Mouse (Mus musculus) layer of hippocampus, adult 2 months (tissue): ENCODE measurements around the gene Pdgfra. TPM values are rescaled to one million over a fixed set of nuclear protein-coding genes. Genes with fewer than 3 reads are reported as not detected.

Experiments
- DNase-seq, 2 experiments: peaks; one replicate each; pipeline ENCODE4 v3.0.0; 2022; ENCODE audit warnings: low spot score in 2 of 2
- H3K27ac ChIP-seq: fragments of 200-600 bp; 2 replicates; pipeline ENCODE4 v1.8.1; 2022
- H3K4me3 ChIP-seq: fragments of 200-600 bp; 2 replicates; pipeline ENCODE4 v1.8.1; 2022; ENCODE audit warnings: mild to moderate bottlenecking
- CTCF ChIP-seq: fragments of 200-600 bp; conservative IDR thresholded peaks from 2 replicates; pipeline ENCODE4 v1.8.1; 2022; ENCODE audit warnings: antibody characterized with exemption, mild to moderate bottlenecking, moderate library complexity
- total RNA-seq, 2 experiments: library from RNA; stranded (reverse); gene quantifications; 2 replicates each; pipeline ENCODE4 v1.2.3; 2021

Pdgfra gene
- total RNA-seq, 2 experiments from 2014 or later = 40.4 to 40.5 TPM

DNA sequence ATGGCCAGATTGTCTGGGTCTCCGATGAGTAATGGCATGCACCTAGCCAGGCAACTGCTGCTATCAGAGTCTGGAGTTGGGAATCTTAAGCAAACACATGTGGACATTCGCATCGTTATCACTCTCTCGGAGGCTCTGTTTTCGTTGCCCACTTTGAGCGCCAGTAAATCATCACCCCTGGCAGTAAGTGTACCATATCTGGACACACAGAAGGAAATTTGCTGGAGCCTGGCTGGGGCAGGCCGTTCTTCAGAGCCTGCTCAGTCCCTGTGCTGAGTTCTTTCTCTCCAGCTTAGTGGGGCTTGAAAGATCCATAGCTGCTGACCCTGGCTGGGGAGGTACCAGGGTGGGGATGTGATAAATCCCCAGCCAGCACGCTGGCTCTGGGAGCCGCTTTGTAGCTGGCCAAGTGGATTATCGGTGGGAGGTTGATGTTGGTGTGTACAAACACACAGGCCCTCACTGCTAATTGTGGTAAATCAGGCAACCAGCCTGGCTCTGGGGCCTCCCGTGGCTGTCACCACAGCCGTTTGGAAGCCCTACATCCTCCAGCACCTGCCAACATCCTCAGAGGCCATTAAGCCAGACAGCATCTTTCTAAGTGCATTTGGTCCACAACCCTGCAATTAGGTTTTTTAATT, 8.6 kb downstream of the Pdgfra start:
- Histone ChIP-seq H3K27ac (no peak overlapping the region), H3K4me3 (no peak overlapping the region)
- TF ChIP-seq CTCF = no peak
- no peak for DNase-seq

DNA sequence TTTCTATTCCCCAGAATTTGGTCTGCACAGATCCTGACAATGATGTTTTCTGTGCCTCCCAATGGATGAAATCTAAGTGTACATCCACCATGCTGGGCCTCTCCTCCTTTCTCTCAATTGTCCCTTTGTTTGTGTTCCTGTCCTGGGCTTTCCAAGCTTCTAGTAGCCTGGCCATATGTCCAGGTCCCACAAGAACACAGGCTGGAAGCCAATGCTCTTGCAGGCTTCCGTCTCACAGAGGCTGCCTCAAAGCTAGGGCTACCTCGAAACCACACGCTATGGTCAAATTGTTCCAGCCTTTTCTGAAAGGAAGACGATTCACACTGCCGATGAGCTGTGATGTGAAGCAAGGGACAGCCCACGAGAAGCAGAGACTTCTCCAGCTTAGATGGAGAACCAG, 9.5 kb downstream of the Pdgfra start:
- DNase-seq = no peak
- no peak overlapping the region for H3K4me3 ChIP-seq
- H3K27ac ChIP-seq = no peak overlapping the region
- TF ChIP-seq CTCF = no peak

DNA sequence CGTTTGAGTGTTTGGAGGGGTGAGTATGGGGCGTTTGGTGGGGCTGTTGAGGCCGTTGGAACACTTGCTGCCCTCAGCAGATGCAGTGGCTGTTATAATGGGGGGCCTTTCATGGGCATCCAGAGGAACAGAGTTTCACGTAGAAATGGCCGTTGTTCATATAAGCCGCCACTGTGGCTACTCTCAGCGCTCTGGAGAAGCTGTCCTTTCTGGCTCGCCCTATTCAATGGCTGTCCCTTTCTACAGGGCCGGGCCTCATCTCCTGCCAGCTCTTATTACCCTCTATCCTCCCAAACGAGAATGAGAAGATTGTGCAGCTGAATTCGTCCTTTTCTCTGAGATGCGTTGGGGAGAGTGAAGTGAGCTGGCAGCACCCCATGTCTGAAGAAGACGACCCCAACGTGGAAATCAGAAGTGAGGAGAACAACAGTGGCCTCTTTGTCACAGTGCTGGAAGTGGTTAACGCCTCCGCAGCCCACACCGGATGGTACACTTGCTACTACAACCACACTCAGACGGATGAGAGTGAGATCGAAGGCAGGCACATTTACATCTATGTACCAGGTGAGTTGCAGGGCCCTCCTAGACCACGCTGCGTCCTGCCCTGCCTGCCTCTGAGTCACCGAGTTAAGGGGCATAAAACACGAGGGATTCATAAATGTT, 11.3 kb downstream of the Pdgfra start:
- TF ChIP-seq CTCF = no peak
- no peak for DNase-seq
- Histone ChIP-seq H3K4me3 (no peak overlapping the region), H3K27ac (no peak overlapping the region)

DNA sequence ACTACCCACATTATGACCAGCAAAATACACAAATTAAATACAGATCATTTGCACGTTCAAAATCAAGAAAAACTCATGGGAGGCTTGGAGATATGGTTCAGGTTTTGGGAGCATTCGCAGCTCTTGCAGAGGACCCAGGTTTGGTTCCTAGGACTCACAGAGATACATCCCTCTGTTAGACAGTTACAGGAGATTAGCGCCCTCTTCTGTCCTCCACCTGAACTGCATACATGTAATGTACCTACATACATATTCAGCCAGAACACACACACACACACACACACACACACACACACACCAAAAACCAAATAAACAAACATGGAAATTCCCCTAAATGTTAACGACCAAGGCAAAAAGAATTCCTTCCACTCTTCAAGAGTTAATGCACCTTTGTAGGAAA, 12.6 kb downstream of the Pdgfra start:
- DNase-seq = no peak
- no peak overlapping the region for H3K27ac ChIP-seq

DNA sequence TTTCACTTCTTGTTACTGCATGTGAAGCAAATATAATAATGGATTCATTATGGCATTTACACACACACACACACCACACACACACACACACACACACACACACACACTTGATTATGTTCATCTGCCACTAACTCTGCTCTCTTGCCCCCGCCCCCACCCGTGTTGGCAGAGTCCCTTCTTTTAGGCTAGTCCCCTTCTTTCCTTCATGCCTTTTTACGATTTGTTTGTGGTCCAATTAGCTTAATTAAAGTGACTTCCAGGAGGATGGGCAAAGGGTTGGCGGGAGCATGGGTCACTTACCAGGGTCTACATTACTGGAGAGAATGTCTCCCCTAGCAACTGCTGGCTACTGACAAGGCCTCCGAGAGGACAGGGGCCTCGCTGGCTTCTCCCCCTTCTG, 17.7 kb downstream of the Pdgfra start:
- H3K4me3 ChIP-seq = no peak overlapping the region
- no peak for TF ChIP-seq CTCF
- DNase-seq = no peak
- H3K27ac ChIP-seq = no peak overlapping the region

More for the DNA sequence above, 12.6 kb downstream of the Pdgfra start:
- H3K4me3 ChIP-seq = no peak overlapping the region
- TF ChIP-seq CTCF = peak; percentile 50

DNA sequence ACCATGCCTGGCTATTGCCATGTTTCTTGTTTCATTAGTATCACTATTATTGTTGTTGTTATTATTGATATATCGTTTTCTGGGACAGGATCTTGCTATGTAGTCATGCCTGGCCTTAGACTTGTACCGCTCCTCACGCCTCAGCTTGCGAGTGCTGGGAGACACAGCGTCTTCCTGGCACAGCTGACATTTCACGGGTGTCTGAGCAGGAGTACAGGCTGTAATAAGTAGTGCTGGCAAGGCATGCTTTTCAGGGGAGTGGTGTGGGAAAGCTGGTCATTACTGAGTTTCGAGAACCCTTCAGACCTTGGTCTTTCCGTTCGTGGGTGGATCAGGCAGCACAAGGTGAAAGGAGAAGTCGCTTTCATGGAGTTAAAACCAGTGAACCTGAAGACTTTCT, 19.8 kb downstream of the Pdgfra start:
- TF ChIP-seq CTCF = no peak
- no peak overlapping the region for H3K27ac ChIP-seq
- DNase-seq = no peak
- H3K4me3 ChIP-seq = no peak overlapping the region

DNA sequence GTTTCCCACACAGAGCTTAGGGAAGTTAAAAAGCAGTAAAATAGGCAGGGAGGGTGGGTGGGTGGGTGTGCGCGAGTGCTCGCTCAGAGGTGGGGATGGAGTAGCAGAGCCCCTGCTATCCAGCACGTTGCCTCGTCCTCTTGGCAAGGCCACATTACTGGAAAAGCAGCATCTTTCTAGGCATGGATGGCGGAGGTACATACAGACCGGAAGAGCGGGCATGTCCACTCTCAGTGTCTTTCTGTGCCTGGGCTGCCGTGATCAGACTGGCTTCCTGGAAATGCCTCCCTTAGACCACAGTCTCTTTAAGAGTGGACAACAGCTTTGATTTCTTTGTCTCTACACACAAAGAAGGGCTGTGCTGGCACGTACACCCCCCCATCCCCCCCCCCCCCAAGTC, 27.2 kb downstream of the Pdgfra start:
- H3K27ac ChIP-seq = no peak overlapping the region
- DNase-seq = no peak
- TF ChIP-seq CTCF = no peak
- no peak overlapping the region for H3K4me3 ChIP-seq

DNA sequence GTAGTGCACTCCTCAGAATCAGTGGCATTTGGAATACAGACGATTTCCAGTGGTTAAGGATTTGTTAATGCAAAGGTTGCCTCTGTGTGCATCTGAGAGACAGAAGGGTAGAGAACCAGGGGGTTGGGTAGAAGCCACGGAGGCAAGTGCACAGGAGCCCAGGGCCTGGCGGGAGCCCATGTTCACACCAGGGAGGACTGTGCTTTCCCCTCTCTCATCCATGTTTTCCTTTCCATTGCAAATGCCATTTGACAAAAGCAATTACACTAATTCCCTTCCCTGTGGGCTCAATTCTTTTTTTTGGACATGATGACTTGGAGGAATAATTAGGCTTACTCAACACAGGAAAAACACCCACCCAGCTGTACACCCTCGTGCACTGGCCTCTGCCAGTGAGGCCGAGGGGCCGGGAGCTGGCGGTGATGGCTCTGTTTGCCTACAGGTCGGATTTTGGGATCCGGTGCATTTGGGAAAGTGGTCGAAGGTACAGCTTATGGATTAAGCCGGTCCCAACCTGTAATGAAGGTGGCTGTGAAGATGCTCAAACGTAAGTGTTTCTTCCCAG, 27.7 kb downstream of the Pdgfra start:
- no peak for DNase-seq
- H3K27ac ChIP-seq = no peak overlapping the region
- no peak for TF ChIP-seq CTCF
- no peak overlapping the region for H3K4me3 ChIP-seq

- no peak for TF ChIP-seq CTCF
- DNase-seq = no peak
- H3K4me3 ChIP-seq = no peak overlapping the region
- H3K27ac ChIP-seq = no peak overlapping the region
Measured at GRCm38 (mm10) chr5:75183653-75184052, 31.6 kb downstream of the Pdgfra start.

- no peak for TF ChIP-seq CTCF
- H3K27ac ChIP-seq = no peak overlapping the region
- DNase-seq = no peak
Measured at GRCm38 (mm10) chr5:75184112-75184511, 32.0 kb downstream of the Pdgfra start.

DNA sequence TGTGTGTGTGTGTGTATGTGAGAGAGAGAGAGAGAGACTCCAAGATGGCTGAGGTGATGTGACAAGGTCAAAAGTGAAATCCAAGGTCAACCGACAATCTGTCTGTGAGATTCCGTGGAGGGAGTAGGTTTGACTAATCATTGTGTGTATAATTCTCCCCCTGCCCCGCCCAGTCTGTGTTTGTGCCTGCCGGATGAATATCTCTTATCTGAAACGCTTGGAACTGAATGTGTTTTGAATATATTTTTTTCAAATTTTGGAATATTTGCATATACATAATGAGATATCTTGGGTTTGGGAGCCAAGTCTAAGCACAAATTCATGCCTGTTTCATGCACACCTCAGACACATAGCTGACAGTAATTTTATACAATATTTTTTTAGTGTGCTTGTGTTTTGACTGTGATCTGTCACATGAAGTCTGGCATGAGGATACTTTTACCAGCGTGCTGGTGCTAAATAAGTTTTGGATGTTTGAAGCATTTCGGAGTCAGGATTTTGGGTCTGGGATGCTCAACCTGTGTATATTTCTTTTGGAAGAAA, 32.7 kb downstream of the Pdgfra start:
- H3K27ac ChIP-seq = no peak overlapping the region
- no peak for DNase-seq
- no peak overlapping the region for H3K4me3 ChIP-seq
- no peak for TF ChIP-seq CTCF

More at GRCm38 (mm10) chr5:75184112-75184511, 32.0 kb downstream of the Pdgfra start:
- no peak overlapping the region for H3K4me3 ChIP-seq

GRCm38 (mm10) chr5:75185584-75185983, 33.5 kb downstream of the Pdgfra start:
- H3K4me3 ChIP-seq = no peak overlapping the region
- DNase-seq = no peak
- H3K27ac ChIP-seq = no peak overlapping the region
- TF ChIP-seq CTCF = no peak

- TF ChIP-seq CTCF = no peak
- DNase-seq = no peak
- Histone ChIP-seq H3K27ac (no peak overlapping the region), H3K4me3 (no peak overlapping the region)
Measured at GRCm38 (mm10) chr5:75189319-75189987, 37.4 kb downstream of the Pdgfra start.
